Mouse (Mus musculus): Measurements from ENCODE around the gene Ccr1l1. TPM values are rescaled to one million over a fixed set of nuclear protein-coding genes. Genes with fewer than 3 reads are reported as not detected.
"Not testable (repeated sequence)": the region's sequence is repeated elsewhere in the genome, so short reads cannot be mapped to it uniquely, and the experiment has no call there.

Ccr1l1 gene
- polyA plus RNA-seq, 1 experiment from 2014 or later, result not detected

GRCm38 (mm10) chr9:123982720-123983119 lies 4.5 kb upstream of the Ccr1l1 start:
- Histone ChIP-seq H3K27ac (no peak overlapping the region), H3K9me3 (no peaks in the 10 kb centered on the region), H3K27me3 (ENCODE audit: insufficient read depth, poor library complexity, severe bottlenecking) (no peaks in the 10 kb centered on the region), H3K4me3 (no peak overlapping the region), H3K4me1 (replicated peaks) (no peaks in the 10 kb centered on the region), H3K36me3 (no peaks in the 10 kb centered on the region)
- no peak for DNase-seq (ENCODE audit: low spot score)
- 85% methylated on average over 1 of the region's 1 CpGs for WGBS

GRCm38 (mm10) chr9:123981909-123982308 lies 3.7 kb upstream of the Ccr1l1 start:
- Histone ChIP-seq H3K27me3 (ENCODE audit: insufficient read depth, poor library complexity, severe bottlenecking) (no peaks in the 10 kb centered on the region), H3K4me1 (replicated peaks) (no peaks in the 10 kb centered on the region), H3K9me3 (no peaks in the 10 kb centered on the region), H3K36me3 (no peaks in the 10 kb centered on the region), H3K27ac (no peak overlapping the region), H3K4me3 (no peak overlapping the region)
- 74% methylated on average over 4 of the region's 4 CpGs for WGBS
- no peak for DNase-seq (ENCODE audit: low spot score)

DNA sequence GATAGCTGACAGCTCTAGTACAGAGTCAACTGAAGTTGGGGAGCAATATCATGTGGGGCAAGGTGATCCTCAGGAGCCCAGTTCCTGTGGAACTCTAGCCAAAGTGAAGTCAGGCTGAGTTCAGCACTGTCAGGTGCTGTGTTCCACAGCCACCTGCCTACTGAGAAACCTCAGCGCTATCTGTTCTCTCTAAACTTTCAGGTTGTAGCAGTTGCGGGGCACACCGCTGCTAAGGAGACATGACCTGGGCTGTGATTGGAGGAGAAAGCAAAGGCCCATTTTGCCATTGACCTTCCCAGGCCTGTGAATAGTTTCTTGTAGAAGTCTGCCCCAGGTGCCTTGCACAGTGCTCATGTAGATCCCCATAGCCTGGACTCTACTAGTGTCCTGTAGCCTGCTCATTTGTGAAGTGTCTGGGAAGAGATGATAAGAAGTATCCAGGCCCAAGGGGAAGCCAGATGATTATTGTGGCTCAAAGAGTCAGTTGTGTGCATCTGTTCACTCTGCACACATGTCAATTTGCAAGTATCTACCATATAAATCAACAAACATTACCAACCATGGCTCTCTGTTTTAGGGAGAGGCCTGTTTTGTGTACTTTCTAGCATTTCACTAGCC lies 2.8 kb upstream of the Ccr1l1 start:
- H3K4me1 ChIP-seq (replicated peaks); H3K36me3 ChIP-seq; DNase-seq (ENCODE audit: low spot score); H3K27me3 ChIP-seq (ENCODE audit: insufficient read depth, poor library complexity, severe bottlenecking); H3K9me3 ChIP-seq; H3K27ac ChIP-seq; H3K4me3 ChIP-seq: not testable (repeated sequence)
- no CpG with 5 or more reads among the region's 3 CpGs for WGBS

DNA sequence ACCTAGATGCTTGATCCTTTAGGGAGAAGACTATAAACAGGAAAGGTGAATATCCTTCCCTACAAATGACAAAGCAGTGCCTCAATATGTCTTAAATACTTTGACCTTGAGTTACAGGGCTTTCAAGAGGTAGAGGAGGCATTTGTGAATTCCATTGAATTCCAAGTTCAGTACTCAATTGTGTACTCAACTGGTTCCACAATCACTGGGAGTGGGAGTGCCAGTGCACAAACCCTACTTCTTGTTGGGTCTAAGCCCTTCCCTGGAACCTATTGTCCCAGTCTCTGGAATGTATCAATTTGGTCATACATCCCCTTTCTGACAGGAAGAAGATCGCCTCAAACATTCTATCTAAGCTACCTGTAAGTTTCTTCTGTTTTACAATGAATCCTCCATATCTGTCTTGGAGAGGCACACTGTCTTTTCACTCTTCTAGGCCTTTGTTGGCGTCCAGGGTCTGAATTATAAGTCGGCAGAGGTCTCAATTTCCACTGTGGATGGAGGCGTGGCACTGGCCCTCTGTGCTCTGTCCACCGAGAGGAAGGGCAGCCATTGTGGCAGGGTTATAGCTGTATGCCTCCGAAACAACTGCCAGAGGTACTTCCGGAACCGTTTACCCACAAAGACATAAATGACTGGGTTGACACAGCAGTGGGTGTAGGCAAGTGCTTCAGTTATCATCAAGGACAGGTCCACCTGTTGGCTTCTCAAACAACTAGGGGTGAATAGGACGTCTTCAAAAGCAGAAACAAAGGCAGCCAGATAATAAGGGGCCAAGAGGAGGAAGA lies 1.1 kb downstream of the Ccr1l1 start:
- Histone ChIP-seq H3K4me1 (replicated peaks) (no peaks in the 10 kb centered on the region), H3K4me3 (no peak overlapping the region), H3K27ac (no peak overlapping the region), H3K36me3 (no peaks in the 10 kb centered on the region), H3K27me3 (ENCODE audit: insufficient read depth, poor library complexity, severe bottlenecking) (no peaks in the 10 kb centered on the region), H3K9me3 (no peaks in the 10 kb centered on the region)
- WGBS, result 83% methylated on average over 9 of the region's 9 CpGs
- no peak for DNase-seq (ENCODE audit: low spot score)

GRCm38 (mm10) chr9:123975630-123976029 lies 2.6 kb downstream of the Ccr1l1 start:
- 83% methylated on average over 2 of the region's 2 CpGs for WGBS
- no peak for DNase-seq (ENCODE audit: low spot score)
- Histone ChIP-seq H3K27me3 (ENCODE audit: insufficient read depth, poor library complexity, severe bottlenecking) (no peaks in the 10 kb centered on the region), H3K27ac (no peak overlapping the region), H3K36me3 (no peaks in the 10 kb centered on the region), H3K9me3 (no peaks in the 10 kb centered on the region), H3K4me1 (replicated peaks) (no peaks in the 10 kb centered on the region), H3K4me3 (no peak overlapping the region)

DNA sequence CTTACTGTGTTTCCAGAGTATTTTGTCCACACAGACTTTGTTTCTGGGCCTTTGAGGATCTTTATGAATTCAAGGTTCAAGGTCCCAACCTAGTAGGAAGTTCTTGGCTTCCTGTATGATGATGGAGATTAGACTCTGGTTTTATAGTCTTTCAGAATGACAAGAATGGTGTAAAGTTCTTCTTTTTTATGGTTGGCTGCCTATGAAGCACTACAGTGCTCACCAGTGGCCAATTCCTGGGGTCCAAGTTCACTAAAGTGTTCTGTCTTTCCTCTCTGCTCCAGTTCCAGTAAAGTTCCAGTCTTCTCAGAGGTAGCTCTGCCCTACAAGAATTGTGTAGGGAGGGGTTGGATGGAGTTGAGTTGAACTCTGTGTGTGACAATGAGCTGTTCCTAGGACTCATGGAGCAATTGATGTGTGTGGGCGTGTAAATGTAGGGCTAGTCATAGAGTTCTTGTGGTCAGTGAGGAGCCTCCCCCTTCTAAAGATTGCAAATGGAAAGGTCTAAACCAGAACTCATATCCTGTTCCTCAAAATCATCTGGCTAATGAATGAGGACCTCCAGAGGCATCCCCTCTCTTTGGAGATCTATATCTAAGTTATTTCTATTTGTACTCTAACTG lies 9.8 kb downstream of the Ccr1l1 start, which contains the start of gene Ccr1:
TSS of gene Ccr1 (minus strand) at position 403 of the 623 bp plus-strand sequence.
- Histone ChIP-seq H3K4me1 (replicated peaks) (no peaks in the 10 kb centered on the region), H3K27ac (no peak within 1 kb of the TSS), H3K36me3 (no peaks in the 10 kb centered on the region), H3K4me3 (no peak within 1 kb of the TSS), H3K9me3 (no peaks in the 10 kb centered on the region), H3K27me3 (ENCODE audit: insufficient read depth, poor library complexity, severe bottlenecking) (no peaks in the 10 kb centered on the region)
- 90% methylated on average over 1 of the region's 1 CpGs for WGBS
- no peak for DNase-seq (ENCODE audit: low spot score)

- H3K27ac ChIP-seq; H3K4me3 ChIP-seq; H3K9me3 ChIP-seq; H3K36me3 ChIP-seq; DNase-seq (ENCODE audit: low spot score); H3K27me3 ChIP-seq (ENCODE audit: insufficient read depth, poor library complexity, severe bottlenecking); H3K4me1 ChIP-seq (replicated peaks): not testable (repeated sequence)
- 92% methylated on average over 1 of the region's 4 CpGs for WGBS
These were observed 11.2 kb downstream of the Ccr1l1 start for GRCm38 (mm10) chr9:123966858-123967495.

- 87% methylated on average over 3 of the region's 3 CpGs for WGBS
- H3K4me3 ChIP-seq, result no peak overlapping the region
- no peaks in the 10 kb centered on the region for H3K36me3 ChIP-seq
- H3K27ac ChIP-seq, result no peak overlapping the region
- no peaks in the 10 kb centered on the region for H3K4me1 ChIP-seq (replicated peaks)
- DNase-seq (ENCODE audit: low spot score), result no peak
- H3K9me3 ChIP-seq, result no peaks in the 10 kb centered on the region
- no peaks in the 10 kb centered on the region for H3K27me3 ChIP-seq (ENCODE audit: insufficient read depth, poor library complexity, severe bottlenecking)
These were observed 13.4 kb downstream of the Ccr1l1 start for GRCm38 (mm10) chr9:123964776-123965175.

DNA sequence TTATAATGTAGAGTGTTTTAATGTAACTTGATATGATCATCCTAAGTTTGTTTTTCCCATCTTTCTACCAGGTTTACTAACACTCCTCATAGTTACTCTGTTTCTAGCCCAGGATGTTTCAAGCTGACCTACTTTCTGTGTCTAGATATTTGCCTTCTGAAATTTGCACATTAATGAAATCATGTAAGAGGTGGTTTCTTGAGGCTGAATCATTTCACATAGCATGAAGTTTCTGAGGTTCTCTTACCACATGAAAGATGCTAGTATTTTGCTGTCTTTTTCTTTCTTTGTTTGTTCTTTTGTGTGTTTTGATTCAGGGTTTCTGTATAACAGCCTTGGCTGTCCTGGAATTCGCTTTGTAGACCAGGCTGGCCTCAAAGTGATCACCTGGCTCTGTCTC lies 18.0 kb downstream of the Ccr1l1 start:
- no peak for DNase-seq (ENCODE audit: low spot score)
- no peaks in the 10 kb centered on the region for H3K9me3 ChIP-seq
- H3K4me1 ChIP-seq (replicated peaks), result no peaks in the 10 kb centered on the region
- WGBS, result 78% methylated on average over 1 of the region's 1 CpGs
- H3K27me3 ChIP-seq (ENCODE audit: insufficient read depth, poor library complexity, severe bottlenecking), result no peaks in the 10 kb centered on the region
- no peak overlapping the region for H3K27ac ChIP-seq
- no peaks in the 10 kb centered on the region for H3K36me3 ChIP-seq
- no peak overlapping the region for H3K4me3 ChIP-seq

- Histone ChIP-seq H3K27me3 (ENCODE audit: insufficient read depth, poor library complexity, severe bottlenecking) (no peaks in the 10 kb centered on the region), H3K27ac (no peak overlapping the region), H3K4me1 (replicated peaks) (no peaks in the 10 kb centered on the region), H3K9me3 (no peaks in the 10 kb centered on the region), H3K36me3 (no peaks in the 10 kb centered on the region), H3K4me3 (no peak overlapping the region)
- 76% methylated on average over 3 of the region's 3 CpGs for WGBS
- DNase-seq (ENCODE audit: low spot score), result no peak
These were observed 20.2 kb downstream of the Ccr1l1 start for GRCm38 (mm10) chr9:123957911-123958413.

DNA sequence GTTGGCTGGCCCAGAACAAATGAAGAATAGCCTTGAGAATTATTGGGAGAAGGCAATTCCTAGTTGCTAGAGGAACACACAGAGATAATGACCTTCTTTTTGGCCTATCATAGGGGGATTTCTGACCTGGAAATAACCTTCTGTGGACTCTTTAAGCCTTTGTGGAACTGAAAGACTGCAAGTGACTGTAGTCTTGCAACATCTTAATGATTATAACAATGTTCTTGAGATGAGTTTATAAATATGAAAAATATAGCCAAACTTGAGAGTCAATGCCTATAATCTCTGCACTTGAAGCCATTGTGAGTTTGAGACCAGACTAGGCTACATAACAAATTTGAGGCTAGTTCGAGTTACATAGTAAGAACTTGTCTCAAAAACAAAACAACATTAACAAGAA lies 21.3 kb downstream of the Ccr1l1 start:
- no peak for DNase-seq (ENCODE audit: low spot score)

DNA sequence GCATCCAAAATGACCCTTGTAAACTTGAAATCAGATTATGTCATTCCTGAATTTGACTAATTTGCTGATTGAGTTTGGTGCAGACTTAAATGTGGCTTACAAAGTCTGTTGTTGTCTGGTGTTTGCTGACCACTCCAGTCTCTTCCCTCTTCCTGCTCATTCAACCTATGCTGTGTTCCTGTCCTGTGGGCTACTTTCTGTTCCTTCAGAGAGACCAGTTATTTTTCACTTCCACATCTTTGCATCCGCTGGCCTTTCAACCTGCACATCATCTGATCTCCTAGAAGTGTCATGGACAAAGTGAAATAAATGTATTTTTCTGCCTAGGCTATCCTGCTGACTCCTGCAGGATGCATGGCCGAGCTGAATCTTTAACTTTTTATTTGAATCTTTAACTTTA lies 24.7 kb downstream of the Ccr1l1 start:
- 79% methylated on average over 2 of the region's 2 CpGs for WGBS
- Histone ChIP-seq H3K4me1 (replicated peaks) (no peaks in the 10 kb centered on the region), H3K36me3 (no peaks in the 10 kb centered on the region), H3K4me3 (no peak overlapping the region), H3K9me3 (no peaks in the 10 kb centered on the region), H3K27ac (no peak overlapping the region), H3K27me3 (ENCODE audit: insufficient read depth, poor library complexity, severe bottlenecking) (no peaks in the 10 kb centered on the region)
- no peak for DNase-seq (ENCODE audit: low spot score)

More for the DNA sequence above, 21.3 kb downstream of the Ccr1l1 start:
- H3K36me3 ChIP-seq, result no peaks in the 10 kb centered on the region
- no peak overlapping the region for H3K4me3 ChIP-seq
- no peaks in the 10 kb centered on the region for H3K9me3 ChIP-seq
- H3K27me3 ChIP-seq (ENCODE audit: insufficient read depth, poor library complexity, severe bottlenecking), result no peaks in the 10 kb centered on the region
- H3K27ac ChIP-seq, result no peak overlapping the region
- WGBS, result 80% methylated on average over 1 of the region's 1 CpGs
- H3K4me1 ChIP-seq (replicated peaks), result no peaks in the 10 kb centered on the region

- H3K4me1 ChIP-seq (replicated peaks), result no peaks in the 10 kb centered on the region
- no peaks in the 10 kb centered on the region for H3K27me3 ChIP-seq (ENCODE audit: insufficient read depth, poor library complexity, severe bottlenecking)
- DNase-seq (ENCODE audit: low spot score), result no peak
- no peak overlapping the region for H3K4me3 ChIP-seq
- no peaks in the 10 kb centered on the region for H3K36me3 ChIP-seq
- 96% methylated on average over 1 of the region's 1 CpGs for WGBS
- H3K9me3 ChIP-seq, result no peaks in the 10 kb centered on the region
- H3K27ac ChIP-seq, result no peak overlapping the region
These were observed 27.0 kb downstream of the Ccr1l1 start for GRCm38 (mm10) chr9:123951176-123951575.

Data from hindbrain, embryonic 10.5 days (tissue).